Mouse (Mus musculus) hindbrain, postnatal 0 days (tissue): Measurements from ENCODE around the gene Fam72a. TPM values are rescaled to one million over a fixed set of nuclear protein-coding genes. Genes with fewer than 3 reads are reported as not detected.

Experiments used
- ATAC-seq: fragments of 200-750 bp; cut with Nextera tagmentation; 2 replicates; pipeline ENCODE4 v1.8.0; 2017; ENCODE audit warnings: mild to moderate bottlenecking, moderate TSS enrichment, moderate library complexity
- DNase-seq: peaks from one replicate; pipeline ENCODE4 v3.0.0-alpha.2; 2015; ENCODE audit warnings: low spot score
- H3K27ac ChIP-seq: fragments of 300-500 bp; sonication (generic); 2 replicates; pipeline ENCODE4 v1.5.1; 2014; ENCODE audit warnings: mild to moderate bottlenecking
- H3K27me3 ChIP-seq: fragments of 300-500 bp; sonication (generic); 2 replicates; pipeline ENCODE4 v1.6.1; 2014; ENCODE audit warnings: low read length, mixed read lengths; ENCODE audit not compliant: insufficient read depth
- H3K36me3 ChIP-seq: fragments of 300-500 bp; sonication (generic); 2 replicates; pipeline ENCODE4 v1.6.1; 2014; ENCODE audit warnings: low read length, mixed read lengths; ENCODE audit not compliant: insufficient read depth
- H3K4me1 ChIP-seq: fragments of 300-500 bp; sonication (generic); 2 replicates; pipeline ENCODE4 v1.6.1; 2014; ENCODE audit warnings: antibody characterized with exemption, low read length, mixed read lengths; ENCODE audit not compliant: insufficient read depth
- H3K4me2 ChIP-seq: fragments of 300-500 bp; sonication (generic); 2 replicates; pipeline ENCODE4 v1.6.1; 2014; ENCODE audit warnings: low read depth, mild to moderate bottlenecking, low read length, moderate library complexity, mixed read lengths
- H3K4me3 ChIP-seq: fragments of 300-500 bp; sonication (generic); 2 replicates; pipeline ENCODE4 v1.5.1; 2014; ENCODE audit warnings: low read length
- H3K9ac ChIP-seq: fragments of 300-500 bp; sonication (generic); replicated peaks from 2 replicates; pipeline ENCODE4 v1.6.1; 2014; ENCODE audit warnings: mild to moderate bottlenecking, low read length, moderate library complexity, mixed read lengths
- H3K9me3 ChIP-seq: fragments of 300-500 bp; sonication (generic); 2 replicates; pipeline ENCODE4 v1.6.1; 2016; ENCODE audit warnings: low read length, mixed read lengths
- CTCF ChIP-seq: IDR thresholded peaks from 2 replicates; pipeline ENCODE4 v1.5.1; 2016; ENCODE audit warnings: antibody characterized with exemption, control low read depth, low read depth
- WGBS: fragments of 180-500 bp; shearing (Covaris S2); extraction: QIAGEN DNeasy Blood & Tissue Kit; methylation state at CpG from one replicate; pipeline ENCODE4 v1.1.7; 2014; 5-methylcytosine and 5-hydroxymethylcytosine counted together
- polyA plus RNA-seq: library from polyadenylated mRNA; unstranded; fragments of >200 nt; fragmentation: Nextera tagmentation; extraction: Ambion mirVana; gene quantifications from 2 replicates; pipeline ENCODE4 v1.2.1, GENCODE M21; 2015
- total RNA-seq: library from RNA; depleted of rRNA; stranded (reverse); fragments of >200 nt; gene quantifications from 2 replicates; pipeline ENCODE4 v1.2.3, GENCODE M21; 2014; rRNA removed

Gene Fam72a
- total RNA-seq (0.11 TPM in 1 of 2 replicates, not detected in the other), polyA plus RNA-seq (0.98 and 1.4 TPM in 2 replicates)

DNA sequence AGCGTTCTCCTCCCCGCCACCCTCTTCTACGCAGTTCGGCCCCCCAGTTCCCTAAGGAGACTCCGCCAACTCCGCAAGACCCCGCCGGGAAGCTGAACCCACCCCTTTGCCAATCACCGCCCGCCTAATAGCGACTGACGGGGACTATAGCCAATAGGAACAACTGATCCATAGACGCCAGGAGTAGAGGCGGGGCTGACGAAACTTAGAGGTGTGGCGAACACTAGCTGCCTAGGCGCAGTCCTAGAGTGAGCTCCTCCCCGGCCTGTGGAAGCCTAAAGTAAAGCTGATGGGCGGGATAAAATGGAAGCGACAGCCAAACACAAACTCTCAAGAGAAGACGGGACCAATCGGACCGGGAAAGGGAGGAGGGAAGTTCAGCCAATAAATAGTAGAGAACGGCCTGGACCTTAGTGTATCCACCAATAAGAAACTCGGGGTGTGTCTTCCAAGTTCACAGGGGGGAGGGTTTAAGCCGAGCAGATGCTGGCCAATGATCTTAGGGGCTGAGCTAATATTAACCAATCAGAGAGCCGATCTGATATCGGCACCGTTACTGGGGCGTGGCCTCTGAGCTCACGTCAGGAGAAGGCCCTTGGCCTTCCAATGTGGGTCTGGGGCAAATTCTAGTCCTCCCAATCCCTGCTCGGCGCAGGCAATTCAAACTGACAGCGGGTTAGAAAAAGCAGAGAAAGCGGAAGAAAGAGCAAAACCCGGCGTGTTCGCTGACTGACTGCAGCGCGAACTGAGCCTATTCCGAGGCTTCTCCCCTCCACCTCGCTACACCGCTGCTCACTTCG lies at the start of gene Fam72a, which contains the start of gene Srgap2:
Gene Fam72a (plus strand): TSS at position 623 of the 800 bp plus-strand sequence.
Gene Srgap2 (minus strand): TSS at position 72 of the 800 bp plus-strand sequence.
- peak; percentile 97 for ATAC-seq
- Histone ChIP-seq H3K27me3 (no peaks in the 10 kb centered on the region), H3K4me1 (peaks cover 10% of the 10 kb centered on the region), H3K27ac (peak within 1 kb of the TSS; percentile 92), H3K4me2 (peak within 1 kb of the TSS; percentile 98), H3K9me3 (no peaks in the 10 kb centered on the region), H3K9ac (peak within 1 kb of the TSS; percentile 69), H3K36me3 (no peaks in the 10 kb centered on the region), H3K4me3 (peak within 1 kb of the TSS; percentile 74)
- DNase-seq = peak; percentile 99
- no peak for TF ChIP-seq CTCF
- WGBS = under 1% methylated on average over 44 of the region's 44 CpGs

DNA sequence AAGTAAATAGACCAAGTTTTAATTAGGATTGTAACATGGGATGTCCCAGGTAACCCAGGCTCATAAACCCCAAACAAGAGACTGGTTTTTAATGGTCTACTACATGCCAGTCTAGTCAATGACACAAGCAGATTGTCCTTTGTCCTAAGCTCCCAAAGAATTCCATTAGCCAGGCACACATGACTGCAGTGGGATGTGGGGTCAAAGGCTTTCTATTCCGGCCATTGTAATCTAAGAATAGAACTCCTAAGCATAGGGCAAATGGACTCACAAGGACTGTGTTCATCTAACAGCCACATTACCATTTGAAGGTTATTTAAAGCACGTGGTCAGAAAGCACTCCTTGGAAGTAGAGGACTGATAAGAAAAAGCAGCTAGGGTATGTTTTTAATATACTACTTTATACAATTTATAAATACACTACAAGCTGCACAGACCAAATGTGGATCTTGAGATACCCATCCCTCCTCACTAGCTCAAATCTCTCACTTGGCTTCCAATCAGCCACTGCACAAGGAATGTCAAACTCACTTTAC lies 48.9 kb upstream of the Fam72a start:
- ATAC-seq = no peak
- no peak for DNase-seq
- Histone ChIP-seq H3K9ac (no peak overlapping the region), H3K9me3 (no peaks in the 10 kb centered on the region), H3K4me3 (no peak overlapping the region), H3K4me2 (no peak overlapping the region), H3K27ac (no peak overlapping the region), H3K27me3 (no peaks in the 10 kb centered on the region), H3K4me1 (peaks cover 9% of the 10 kb centered on the region), H3K36me3 (no peaks in the 10 kb centered on the region)
- no peak for TF ChIP-seq CTCF
- 23% methylated on average over 2 of the region's 2 CpGs for WGBS

- peaks cover 5% of the 10 kb centered on the region; the same call in 1 of the 2 replicates for H3K4me1 ChIP-seq
- no peak overlapping the region for H3K9ac ChIP-seq
- no peak for TF ChIP-seq CTCF
- no peak overlapping the region for H3K4me3 ChIP-seq
- H3K27me3 ChIP-seq = no peaks in the 10 kb centered on the region
- DNase-seq (no peak), ATAC-seq (no peak)
- H3K27ac ChIP-seq = no peak overlapping the region
- no peaks in the 10 kb centered on the region for H3K9me3 ChIP-seq
- no peak overlapping the region for H3K4me2 ChIP-seq
- no peaks in the 10 kb centered on the region for H3K36me3 ChIP-seq
Measured at GRCm38 (mm10) chr1:131481391-131481790, 46.3 kb upstream of the Fam72a start.

- no peak overlapping the region for H3K4me3 ChIP-seq
- no peak for ATAC-seq
- no peak overlapping the region for H3K4me2 ChIP-seq
- DNase-seq = no peak
- H3K36me3 ChIP-seq = no peaks in the 10 kb centered on the region
- no peak overlapping the region for H3K27ac ChIP-seq
- H3K27me3 ChIP-seq = no peaks in the 10 kb centered on the region
- H3K4me1 ChIP-seq = peaks cover 5% of the 10 kb centered on the region; the same call in 1 of the 2 replicates
- 81% methylated on average over 3 of the region's 3 CpGs for WGBS
- TF ChIP-seq CTCF = no peak
- H3K9me3 ChIP-seq = no peaks in the 10 kb centered on the region
- H3K9ac ChIP-seq = no peak overlapping the region
Measured at GRCm38 (mm10) chr1:131482242-131482641, 45.5 kb upstream of the Fam72a start.

DNA sequence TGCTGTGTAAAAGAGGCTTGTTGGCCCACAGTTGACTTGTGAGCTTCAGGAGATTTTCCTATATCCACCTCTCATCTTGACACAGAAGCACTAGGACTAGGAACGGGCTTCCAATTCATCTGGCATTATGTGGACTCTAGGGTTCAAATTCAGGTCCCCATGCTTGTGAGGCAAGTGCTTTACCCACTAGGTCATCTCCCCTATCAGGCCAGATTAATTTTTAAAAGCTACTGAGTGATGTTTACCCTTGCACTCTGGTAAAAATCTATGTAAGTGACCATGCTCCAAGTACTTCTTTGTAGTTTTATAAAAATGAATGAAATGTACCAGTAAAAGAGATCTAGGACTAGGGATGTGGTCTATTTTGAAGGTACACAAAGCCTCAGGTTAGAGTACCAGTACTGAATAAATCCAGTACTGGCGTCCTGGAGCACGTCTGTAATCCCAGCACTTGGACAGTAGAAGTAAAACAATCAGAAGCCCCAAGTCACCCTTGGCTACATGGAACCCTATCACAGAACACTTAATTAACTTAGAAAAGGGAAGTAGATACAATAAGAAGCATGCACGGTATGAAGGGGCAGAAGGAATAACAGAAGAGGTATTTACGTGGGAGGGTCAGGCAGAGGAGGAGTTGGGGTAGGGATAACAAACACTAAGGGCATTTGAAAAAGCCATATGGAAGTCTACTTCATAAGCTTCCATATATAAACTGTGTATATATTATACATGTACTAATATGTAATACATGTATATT lies 41.4 kb upstream of the Fam72a start:
- DNase-seq (no peak), ATAC-seq (no peak)
- Histone ChIP-seq H3K4me2 (no peak overlapping the region), H3K27me3 (no peaks in the 10 kb centered on the region), H3K27ac (no peak overlapping the region), H3K9me3 (no peaks in the 10 kb centered on the region), H3K36me3 (no peaks in the 10 kb centered on the region), H3K9ac (no peak overlapping the region), H3K4me1 (peaks cover 5% of the 10 kb centered on the region; the same call in 1 of the 2 replicates), H3K4me3 (no peak overlapping the region)
- 74% methylated on average over 5 of the region's 5 CpGs for WGBS
- no peak for TF ChIP-seq CTCF

DNA sequence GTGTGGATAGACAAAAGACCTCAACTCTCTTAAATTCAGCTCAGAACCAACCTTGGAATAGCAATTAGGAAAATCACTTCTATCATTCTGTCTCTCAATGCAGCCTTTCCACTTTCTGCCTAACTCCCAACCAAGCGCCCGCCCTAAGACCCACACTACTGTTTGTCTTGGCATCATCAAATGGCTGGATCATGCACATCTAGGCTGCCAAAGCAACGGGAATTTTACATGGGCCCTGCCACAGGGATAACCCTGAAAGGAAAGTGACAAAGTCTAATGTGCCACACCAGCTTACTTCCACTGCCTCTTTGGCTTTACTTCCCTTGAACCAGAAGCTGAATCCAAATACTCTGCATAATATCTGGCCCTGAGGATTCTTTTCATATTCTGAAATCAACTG lies 38.4 kb upstream of the Fam72a start:
- no peak overlapping the region for H3K27ac ChIP-seq
- no peak for TF ChIP-seq CTCF

More for the DNA sequence above, 38.4 kb upstream of the Fam72a start:
- H3K4me3 ChIP-seq = no peak overlapping the region
- ATAC-seq = no peak
- 69% methylated on average over 3 of the region's 3 CpGs for WGBS
- peaks cover 21% of the 10 kb centered on the region for H3K4me1 ChIP-seq
- no peaks in the 10 kb centered on the region for H3K27me3 ChIP-seq
- no peaks in the 10 kb centered on the region for H3K36me3 ChIP-seq
- no peaks in the 10 kb centered on the region for H3K9me3 ChIP-seq
- no peak for DNase-seq
- no peak overlapping the region for H3K9ac ChIP-seq
- H3K4me2 ChIP-seq = no peak overlapping the region
